Mouse (Mus musculus) MEL (cell line): Measurements from ENCODE around the gene Stat4. TPM values are rescaled to one million over a fixed set of nuclear protein-coding genes. Genes with fewer than 3 reads are reported as not detected.

Experiments
- DNase-seq: peaks from one replicate; pipeline ENCODE4 v3.0.0; 2011; ENCODE audit warnings: low read depth, low spot score
- H3K27ac ChIP-seq: 2 replicates; pipeline ENCODE4 v1.5.1; 2012; ENCODE audit warnings: low read depth, mild to moderate bottlenecking, control low read depth, low read length, moderate library complexity; ENCODE audit not compliant: control insufficient read depth
- H3K27me3 ChIP-seq, 2 experiments: fragments of 150-350 bp in 1 of 2; sonication (generic) in 1 of 2; 2 replicates each; pipeline ENCODE4 v1.6.1; 2012; ENCODE audit warnings: low read length in 2 of 2, mild to moderate bottlenecking in 2 of 2, improper control_type of control experiment in 1 of 2, moderate library complexity in 1 of 2; ENCODE audit not compliant: insufficient read depth in 2 of 2, control insufficient read depth in 1 of 2
- H3K36me3 ChIP-seq, 2 experiments: 2 replicates each; pipeline ENCODE4 v1.6.1; 2012 to 2014; ENCODE audit warnings: low read length in 2 of 2, improper control_type of control experiment in 1 of 2, inconsistent platforms in 1 of 2, mild to moderate bottlenecking in 1 of 2; ENCODE audit not compliant: insufficient read depth in 2 of 2, control insufficient read depth in 1 of 2
- H3K4me1 ChIP-seq, 2 experiments: fragments of 150-350 bp in 1 of 2; sonication (generic) in 1 of 2; 2 replicates each; pipeline ENCODE4 v1.6.1; 2012; ENCODE audit warnings: low read length in 2 of 2, improper control_type of control experiment in 1 of 2, mild to moderate bottlenecking in 1 of 2; ENCODE audit not compliant: insufficient read depth in 2 of 2, control insufficient read depth in 1 of 2
- H3K4me3 ChIP-seq, 2 experiments: fragments of 150-350 bp in 1 of 2; sonication (generic) in 1 of 2; 2 replicates each; pipeline ENCODE4 v1.5.1; 2012; ENCODE audit warnings: low read depth in 2 of 2, low read length in 2 of 2, mild to moderate bottlenecking in 2 of 2, moderate library complexity in 2 of 2, control low read depth in 1 of 2, improper control_type of control experiment in 1 of 2; ENCODE audit not compliant: control insufficient read depth in 1 of 2, insufficient read depth in 1 of 2
- H3K79me2 ChIP-seq: 2 replicates; pipeline ENCODE4 v1.6.1; 2012; ENCODE audit warnings: mild to moderate bottlenecking, low read length, moderate library complexity; ENCODE audit not compliant: control insufficient read depth, poor library complexity, insufficient read depth
- H3K9ac ChIP-seq: 2 replicates; pipeline ENCODE4 v1.6.1; 2012; ENCODE audit warnings: low read depth, mild to moderate bottlenecking, control low read depth, low read length, moderate library complexity; ENCODE audit not compliant: control insufficient read depth, poor library complexity, severe bottlenecking
- H3K9me3 ChIP-seq: fragments of 150-350 bp; sonication (generic); replicated peaks from 2 replicates; pipeline ENCODE4 v1.6.1; 2012; ENCODE audit warnings: mild to moderate bottlenecking, low read length, improper control_type of control experiment, moderate library complexity; ENCODE audit not compliant: insufficient read depth
- BHLHE40 ChIP-seq: IDR thresholded peaks from 2 replicates; pipeline ENCODE4 v1.6.1; 2012; ENCODE audit warnings: low read depth, mild to moderate bottlenecking, inconsistent platforms, low read length, improper control_type of control experiment, borderline replicate concordance
- E2F4 ChIP-seq: IDR thresholded peaks from 2 replicates; pipeline ENCODE4 v1.6.1; 2011; ENCODE audit warnings: low read depth, low read length, improper control_type of control experiment, borderline replicate concordance
- ELF1 ChIP-seq: IDR thresholded peaks from 2 replicates; pipeline ENCODE4 v1.6.1; 2014; ENCODE audit warnings: low read depth, mild to moderate bottlenecking, inconsistent platforms, low read length, improper control_type of control experiment, moderate library complexity
- EP300 ChIP-seq, 2 experiments: IDR thresholded peaks; 2 replicates each; pipeline ENCODE4 v1.6.1; 2011; ENCODE audit warnings: improper control_type of control experiment in 2 of 2, low read length in 2 of 2, low read depth in 1 of 2, mild to moderate bottlenecking in 1 of 2
- ETS1 ChIP-seq: IDR thresholded peaks from 2 replicates; pipeline ENCODE4 v1.6.1; 2012; ENCODE audit warnings: low read depth, mild to moderate bottlenecking, inconsistent platforms, low read length, improper control_type of control experiment, moderate library complexity
- GABPA ChIP-seq: IDR thresholded peaks from 2 replicates; pipeline ENCODE4 v1.6.1; 2012; ENCODE audit warnings: low read depth, mild to moderate bottlenecking, inconsistent platforms, low read length, improper control_type of control experiment, moderate library complexity
- HCFC1 ChIP-seq: IDR thresholded peaks from 2 replicates; pipeline ENCODE4 v1.6.1; 2012; ENCODE audit warnings: low read depth, mild to moderate bottlenecking, inconsistent platforms, low read length, improper control_type of control experiment, moderate library complexity
- KAT2A ChIP-seq: conservative IDR thresholded peaks from 2 replicates; pipeline ENCODE4 v1.6.1; 2012; ENCODE audit warnings: low read depth, low read length, improper control_type of control experiment, inconsistent platforms
- MAX ChIP-seq: IDR thresholded peaks from 2 replicates; pipeline ENCODE4 v1.6.1; 2011; ENCODE audit warnings: low read length, improper control_type of control experiment
- MEF2A ChIP-seq: IDR thresholded peaks from 2 replicates; pipeline ENCODE4 v1.6.1; 2014; ENCODE audit warnings: low read depth, mild to moderate bottlenecking, inconsistent platforms, low read length, improper control_type of control experiment; ENCODE audit not compliant: poor library complexity, insufficient replicate concordance, severe bottlenecking; ENCODE audit errors: extremely low read depth
- MYB ChIP-seq: IDR thresholded peaks from 2 replicates; pipeline ENCODE4 v1.6.1; 2011; ENCODE audit warnings: mild to moderate bottlenecking, low read depth, low read length, improper control_type of control experiment
- POLR2A ChIP-seq, 2 experiments: IDR thresholded peaks; 2 replicates each; pipeline ENCODE4 v1.6.1; 2011 to 2012; ENCODE audit warnings: low read length in 2 of 2, mild to moderate bottlenecking in 2 of 2, control low read depth in 1 of 2, improper control_type of control experiment in 1 of 2, low read depth in 1 of 2, moderate library complexity in 1 of 2; ENCODE audit not compliant: control insufficient read depth in 1 of 2, insufficient read depth in 1 of 2, poor library complexity in 1 of 2
- POLR2AphosphoS2 ChIP-seq: IDR thresholded peaks from 2 replicates; pipeline ENCODE4 v1.6.1; 2011; ENCODE audit warnings: low read length, improper control_type of control experiment
- POLR2AphosphoS5 ChIP-seq: IDR thresholded peaks from 2 replicates; pipeline ENCODE4 v1.6.1; 2012; ENCODE audit warnings: low read depth, borderline replicate concordance, mild to moderate bottlenecking, inconsistent platforms, low read length, moderate library complexity, mixed read lengths
- RCOR1 ChIP-seq: IDR thresholded peaks from 2 replicates; pipeline ENCODE4 v1.6.1; 2012; ENCODE audit warnings: low read depth, mild to moderate bottlenecking, inconsistent platforms, low read length, improper control_type of control experiment
- SIN3A ChIP-seq: IDR thresholded peaks from 2 replicates; pipeline ENCODE4 v1.6.1; 2012; ENCODE audit warnings: low read length, improper control_type of control experiment, inconsistent platforms
- TBP ChIP-seq: IDR thresholded peaks from 2 replicates; pipeline ENCODE4 v1.8.0; 2011; ENCODE audit warnings: low read depth, low read length, improper control_type of control experiment
- USF1 ChIP-seq: IDR thresholded peaks from 2 replicates; pipeline ENCODE4 v1.6.1; 2014; ENCODE audit warnings: low read depth, mild to moderate bottlenecking, inconsistent platforms, low read length, improper control_type of control experiment, moderate library complexity
- USF2 ChIP-seq, 2 experiments: IDR thresholded peaks; 2 replicates each; pipeline ENCODE4 v1.6.1; 2011 to 2012; ENCODE audit warnings: improper control_type of control experiment in 2 of 2, low read length in 2 of 2, borderline replicate concordance in 1 of 2, inconsistent platforms in 1 of 2, low read depth in 1 of 2, mild to moderate bottlenecking in 1 of 2; ENCODE audit not compliant: insufficient read depth in 1 of 2
- ZC3H11A ChIP-seq: IDR thresholded peaks from 2 replicates; pipeline ENCODE4 v1.6.1; 2012; ENCODE audit warnings: low read depth, mild to moderate bottlenecking, inconsistent platforms, low read length, improper control_type of control experiment
- ZKSCAN1 ChIP-seq: IDR thresholded peaks from 2 replicates; pipeline ENCODE4 v1.6.1; 2012; ENCODE audit warnings: low read depth, mild to moderate bottlenecking, inconsistent platforms, low read length, improper control_type of control experiment, moderate library complexity
- ZMIZ1 ChIP-seq: IDR thresholded peaks from 2 replicates; pipeline ENCODE4 v1.6.1; 2012; ENCODE audit warnings: low read depth, mild to moderate bottlenecking, inconsistent platforms, low read length, improper control_type of control experiment, moderate library complexity
- polyA plus RNA-seq, 2 experiments: library from polyadenylated mRNA; stranded (reverse) in 1 of 2; unstranded in 1 of 2; fragments of >175 nt in 1 of 2; fragments of >200 nt in 1 of 2; gene quantifications; 2 replicates each; pipeline versions ENCODE4 v1.2.1 to v1.2.4; 2012; ENCODE audit warnings: low replicate concordance in 2 of 2, low read depth in 1 of 2; ENCODE audit not compliant: insufficient read length in 2 of 2, insufficient read depth in 1 of 2, missing spikeins in 1 of 2
- total RNA-seq: library from RNA; depleted of rRNA; stranded (reverse); fragments of 300-350 nt; gene quantifications from 2 replicates; pipeline ENCODE4 v1.2.3, GENCODE M21; 2012

Gene Stat4
- total and polyA plus RNA-seq, 3 experiments = not detected

DNA sequence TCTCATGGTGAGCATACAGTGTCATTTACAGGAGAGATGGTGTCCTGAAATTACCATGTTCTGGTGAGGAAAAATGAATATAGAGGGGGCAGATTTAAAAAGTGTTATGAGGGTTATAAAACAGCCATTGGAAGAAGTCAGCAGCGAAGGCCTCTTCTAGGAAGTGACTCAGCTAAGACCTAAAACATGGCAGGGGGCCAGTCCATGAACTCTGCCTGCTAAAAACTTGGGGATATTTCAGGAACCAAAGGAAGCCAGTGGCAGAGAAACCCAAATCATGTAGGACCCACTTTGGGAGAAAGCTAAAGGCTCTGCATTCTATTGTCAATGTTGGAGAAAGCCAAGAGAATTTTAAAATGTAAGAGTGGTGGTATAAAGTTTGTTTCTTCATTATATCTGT lies 125.4 kb downstream of the Stat4 start:
- H3K27ac ChIP-seq = no peak overlapping the region
- DNase-seq = peak; percentile 57
- TF ChIP-seq USF1 = no peak
- no peak for TF ChIP-seq ZKSCAN1

DNA sequence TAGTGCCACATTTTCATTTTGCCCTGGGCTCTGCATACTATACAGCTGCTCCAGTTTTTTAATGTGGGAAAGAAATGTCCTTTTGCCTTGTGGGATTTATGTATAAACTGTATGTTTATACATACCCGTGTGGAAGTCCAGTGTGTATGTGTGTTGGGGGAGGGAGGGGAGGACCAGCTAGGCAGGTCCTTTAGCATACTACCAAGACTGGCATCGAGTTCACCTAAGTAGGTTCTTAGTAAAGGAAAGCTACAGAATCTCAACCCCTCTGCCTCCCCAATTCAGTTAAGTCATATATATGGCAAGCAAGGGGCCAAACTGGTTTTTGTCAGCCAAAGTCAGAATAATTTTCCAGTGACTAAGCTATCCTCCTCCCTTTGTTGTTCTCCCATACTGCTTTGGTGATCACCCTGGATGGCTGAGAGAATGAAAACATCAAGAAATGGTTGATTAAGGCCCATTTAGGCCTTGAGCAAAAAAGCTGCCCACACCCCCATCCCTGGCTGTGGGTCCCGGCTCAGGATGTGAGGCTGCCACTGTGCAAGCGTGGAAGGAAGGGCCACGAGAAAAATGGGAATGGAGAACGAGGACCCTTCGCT lies 126.2 kb downstream of the Stat4 start:
- Histone ChIP-seq H3K4me1 (peaks cover 5 to 14% of the 10 kb centered on the region in 2 experiments; a peak in 3 of 4 replicates), H3K9ac (peak overlapping the region; percentile 84), H3K4me3 (peak overlapping the region; percentile 67 to 80), H3K27ac (peak overlapping the region; percentile 55), H3K9me3 (no peaks in the 10 kb centered on the region), H3K27me3 (no peaks in the 10 kb centered on the region), H3K79me2 (peaks cover 2% of the 10 kb centered on the region; the same call in 1 of the 2 replicates), H3K36me3 (peaks cover 0 to 16% of the 10 kb centered on the region in 2 experiments; a peak in 2 of 4 replicates)
- DNase-seq = no peak
- TF ChIP-seq ELF1 (no peak), TBP (no peak), ETS1 (no peak), EP300 (IDR thresholded peaks at IDR 0.05; ENCODE audit: low read depth in 1 of 2, low read length in 2 of 2) (no peak)

More for the DNA sequence above, 125.4 kb downstream of the Stat4 start:
- Histone ChIP-seq H3K4me3 (no peak overlapping the region), H3K9me3 (no peaks in the 10 kb centered on the region), H3K9ac (no peak overlapping the region), H3K79me2 (peaks cover 2% of the 10 kb centered on the region; the same call in 1 of the 2 replicates), H3K36me3 (peaks cover 0 to 16% of the 10 kb centered on the region in 2 experiments; a peak in 2 of 4 replicates), H3K4me1 (peaks cover 5 to 14% of the 10 kb centered on the region in 2 experiments; a peak in 3 of 4 replicates), H3K27me3 (no peaks in the 10 kb centered on the region)

DNA sequence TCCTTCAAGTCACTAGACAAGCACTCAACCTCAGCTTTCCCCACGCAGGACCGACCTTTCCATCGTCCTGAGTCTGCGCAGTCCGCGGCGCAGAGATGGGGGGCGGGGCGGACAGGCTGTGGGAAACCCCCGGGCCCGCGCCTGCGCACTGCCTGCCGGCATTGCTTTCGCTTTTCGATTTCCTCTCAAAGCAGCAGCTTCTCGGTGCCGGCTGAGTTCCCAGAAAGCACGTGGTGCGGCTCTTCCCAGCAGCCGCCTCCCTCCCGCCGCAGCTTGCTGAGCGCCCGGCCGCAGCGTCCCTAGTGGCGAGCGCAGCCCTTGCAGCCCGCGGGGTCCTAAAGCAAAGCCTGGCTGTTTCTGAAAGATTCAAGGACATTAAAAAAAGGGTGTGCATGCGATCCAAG lies 126.7 kb downstream of the Stat4 start:
- Histone ChIP-seq H3K27me3 (no peaks in the 10 kb centered on the region), H3K9ac (peak overlapping the region; percentile 84), H3K9me3 (no peaks in the 10 kb centered on the region), H3K4me3 (peak overlapping the region; percentile 67 to 80), H3K4me1 (peaks cover 5 to 18% of the 10 kb centered on the region in 2 experiments; a peak in 3 of 4 replicates), H3K79me2 (peaks cover 2% of the 10 kb centered on the region; the same call in 1 of the 2 replicates), H3K36me3 (peaks cover 0 to 16% of the 10 kb centered on the region in 2 experiments; a peak in 2 of 4 replicates), H3K27ac (peak overlapping the region; percentile 55)
- peak; percentile 97 for DNase-seq
- TF ChIP-seq ZC3H11A = 0 out of 2 replicates have a peak, but pooled peaks have one; percentile 10
- TF ChIP-seq RCOR1 = 0 out of 2 replicates have a peak, but pooled peaks have one; percentile 35
- TF ChIP-seq BHLHE40 = peak; percentile 74; the same call in 1 of the 2 replicates
- TF ChIP-seq USF1 = peak; percentile 96
- peak; percentile 85 for TF ChIP-seq HCFC1
- TF ChIP-seq MAX = peak; percentile 100
- TF ChIP-seq MEF2A = peak; percentile 26; the same call in 1 of the 2 replicates
- TF ChIP-seq USF2 (IDR thresholded peaks at IDR 0.05; ENCODE audit: borderline replicate concordance in 1 of 2, insufficient read depth in 1 of 2, low read depth in 1 of 2, low read length in 2 of 2) = peak in 1 of 2 experiments; percentile 63; a peak in 1 of 4 replicates
- TF ChIP-seq GABPA = no peak
- peak; percentile 43; the same call in 1 of the 2 replicates for TF ChIP-seq E2F4
- no peak for TF ChIP-seq ZKSCAN1
- peak; percentile 49; the same call in 1 of the 2 replicates for TF ChIP-seq POLR2AphosphoS2
- TF ChIP-seq SIN3A = peak; percentile 99
- TF ChIP-seq ZMIZ1 = 0 out of 2 replicates have a peak, but pooled peaks have one; percentile 46
- no peak for TF ChIP-seq POLR2AphosphoS5
- peak; percentile 47; the same call in 1 of the 2 replicates for TF ChIP-seq TBP
- no peak; the same call in 1 of the 2 replicates for TF ChIP-seq MYB
- peak; percentile 54 to 88; a peak in 2 of 4 replicates for TF ChIP-seq POLR2A (IDR thresholded peaks at IDR 0.05; ENCODE audit: control insufficient read depth in 1 of 2, insufficient read depth in 1 of 2, low read depth in 1 of 2, low read length in 2 of 2, poor library complexity in 1 of 2)
- TF ChIP-seq KAT2A = 0 out of 2 replicates have a peak, but pooled peaks have one; percentile 25
